Mouse (Mus musculus): ENCODE data around the gene Elp4. TPM values are rescaled to one million over a fixed set of nuclear protein-coding genes. Genes with fewer than 3 reads are reported as not detected.
A peak's percentile ranks its signal among the peaks of the same experiment; 100 is the strongest.

The Elp4 gene
- total and polyA plus RNA-seq, 2 experiments from 2014 or later, result 25.6 to 27.4 TPM

GRCm38 (mm10) chr2:105852971-105853370, 51.4 kb downstream of the Elp4 start:
- Histone ChIP-seq H3K27me3 (ENCODE audit: insufficient read depth, low read length) (no peaks in the 10 kb centered on the region), H3K4me1 (ENCODE audit: insufficient read depth) (no peaks in the 10 kb centered on the region), H3K4me3 (ENCODE audit: low read depth, low read length) (no peak overlapping the region), H3K27ac (ENCODE audit: low read depth, low read length) (no peak overlapping the region), H3K9ac (no peak overlapping the region), H3K4me2 (ENCODE audit: low read depth) (no peak overlapping the region), H3K9me3 (ENCODE audit: low read length) (no peaks in the 10 kb centered on the region), H3K36me3 (ENCODE audit: insufficient read depth) (no peaks in the 10 kb centered on the region)
- DNase-seq (no peak), ATAC-seq (no peak)
- 95% methylated on average over 2 of the region's 2 CpGs for WGBS
- TF ChIP-seq CTCF (IDR thresholded peaks at IDR 0.05; ENCODE audit: low read depth), result no peak

GRCm38 (mm10) chr2:105851714-105852293, 52.6 kb downstream of the Elp4 start:
- no peak for ATAC-seq
- H3K4me1 ChIP-seq (ENCODE audit: insufficient read depth), result no peaks in the 10 kb centered on the region
- no peak for TF ChIP-seq CTCF (IDR thresholded peaks at IDR 0.05; ENCODE audit: low read depth)

GRCm38 (mm10) chr2:105843151-105843550, 61.2 kb downstream of the Elp4 start:
- TF ChIP-seq CTCF (IDR thresholded peaks at IDR 0.05; ENCODE audit: low read depth), result no peak
- Histone ChIP-seq H3K9me3 (ENCODE audit: low read length) (no peaks in the 10 kb centered on the region), H3K4me2 (ENCODE audit: low read depth) (no peak overlapping the region), H3K9ac (no peak overlapping the region), H3K36me3 (ENCODE audit: insufficient read depth) (no peaks in the 10 kb centered on the region), H3K27me3 (ENCODE audit: insufficient read depth, low read length) (no peaks in the 10 kb centered on the region), H3K4me1 (ENCODE audit: insufficient read depth) (no peaks in the 10 kb centered on the region), H3K4me3 (ENCODE audit: low read depth, low read length) (no peak overlapping the region), H3K27ac (ENCODE audit: low read depth, low read length) (no peak overlapping the region)
- DNase-seq (no peak), ATAC-seq (no peak)
- WGBS, result 91% methylated on average over 5 of the region's 5 CpGs

More at GRCm38 (mm10) chr2:105851714-105852293, 52.6 kb downstream of the Elp4 start:
- no peaks in the 10 kb centered on the region for H3K36me3 ChIP-seq (ENCODE audit: insufficient read depth)
- H3K4me2 ChIP-seq (ENCODE audit: low read depth), result no peak overlapping the region
- H3K9me3 ChIP-seq (ENCODE audit: low read length), result no peaks in the 10 kb centered on the region
- no peaks in the 10 kb centered on the region for H3K27me3 ChIP-seq (ENCODE audit: insufficient read depth, low read length)
- H3K4me3 ChIP-seq (ENCODE audit: low read depth, low read length), result no peak overlapping the region
- no peak overlapping the region for H3K27ac ChIP-seq (ENCODE audit: low read depth, low read length)
- no peak overlapping the region for H3K9ac ChIP-seq
- no peak for DNase-seq

- no peaks in the 10 kb centered on the region for H3K4me1 ChIP-seq (ENCODE audit: insufficient read depth)
- 92% methylated on average over 1 of the region's 1 CpGs for WGBS
- H3K36me3 ChIP-seq (ENCODE audit: insufficient read depth), result no peaks in the 10 kb centered on the region
Measured at GRCm38 (mm10) chr2:105817965-105818364, 86.4 kb downstream of the Elp4 start.

GRCm38 (mm10) chr2:105815170-105815569, 89.2 kb downstream of the Elp4 start:
- no peak overlapping the region for H3K4me3 ChIP-seq (ENCODE audit: low read depth, low read length)
- TF ChIP-seq CTCF (IDR thresholded peaks at IDR 0.05; ENCODE audit: low read depth), result no peak
- H3K9me3 ChIP-seq (ENCODE audit: low read length), result no peaks in the 10 kb centered on the region
- no peak for DNase-seq
- no peak overlapping the region for H3K27ac ChIP-seq (ENCODE audit: low read depth, low read length)
- no peaks in the 10 kb centered on the region for H3K27me3 ChIP-seq (ENCODE audit: insufficient read depth, low read length)
- peak; percentile 50 for ATAC-seq
- no peaks in the 10 kb centered on the region for H3K4me1 ChIP-seq (ENCODE audit: insufficient read depth)
- H3K36me3 ChIP-seq (ENCODE audit: insufficient read depth), result no peaks in the 10 kb centered on the region
- no peak overlapping the region for H3K4me2 ChIP-seq (ENCODE audit: low read depth)
- no peak overlapping the region for H3K9ac ChIP-seq
- 68% methylated on average over 3 of the region's 3 CpGs for WGBS

More at GRCm38 (mm10) chr2:105817965-105818364, 86.4 kb downstream of the Elp4 start:
- Histone ChIP-seq H3K27me3 (ENCODE audit: insufficient read depth, low read length) (no peaks in the 10 kb centered on the region), H3K4me2 (ENCODE audit: low read depth) (no peak overlapping the region), H3K9ac (no peak overlapping the region), H3K4me3 (ENCODE audit: low read depth, low read length) (no peak overlapping the region), H3K27ac (ENCODE audit: low read depth, low read length) (no peak overlapping the region), H3K9me3 (ENCODE audit: low read length) (no peaks in the 10 kb centered on the region)
- ATAC-seq (no peak), DNase-seq (no peak)
- TF ChIP-seq CTCF (IDR thresholded peaks at IDR 0.05; ENCODE audit: low read depth), result no peak

- TF ChIP-seq CTCF (IDR thresholded peaks at IDR 0.05; ENCODE audit: low read depth), result no peak
- no peak overlapping the region for H3K4me3 ChIP-seq (ENCODE audit: low read depth, low read length)
- peak; percentile 64; the same call in 1 of the 2 replicates for ATAC-seq
- no peak overlapping the region for H3K9ac ChIP-seq
- WGBS, result 32% methylated on average over 3 of the region's 3 CpGs
- no peak overlapping the region for H3K27ac ChIP-seq (ENCODE audit: low read depth, low read length)
- H3K36me3 ChIP-seq (ENCODE audit: insufficient read depth), result no peaks in the 10 kb centered on the region
- peak; percentile 67 for DNase-seq
- no peaks in the 10 kb centered on the region for H3K27me3 ChIP-seq (ENCODE audit: insufficient read depth, low read length)
- H3K4me2 ChIP-seq (ENCODE audit: low read depth), result no peak overlapping the region
- no peaks in the 10 kb centered on the region for H3K9me3 ChIP-seq (ENCODE audit: low read length)
- H3K4me1 ChIP-seq (ENCODE audit: insufficient read depth), result no peaks in the 10 kb centered on the region
Measured at GRCm38 (mm10) chr2:105813041-105813440, 91.3 kb downstream of the Elp4 start.

- ATAC-seq (no peak), DNase-seq (no peak)
- H3K9me3 ChIP-seq (ENCODE audit: low read length), result no peaks in the 10 kb centered on the region
- H3K36me3 ChIP-seq (ENCODE audit: insufficient read depth), result no peaks in the 10 kb centered on the region
- no peak overlapping the region for H3K4me2 ChIP-seq (ENCODE audit: low read depth)
- no peak for TF ChIP-seq CTCF (IDR thresholded peaks at IDR 0.05; ENCODE audit: low read depth)
- no peak overlapping the region for H3K27ac ChIP-seq (ENCODE audit: low read depth, low read length)
- WGBS, result 52% methylated on average over 2 of the region's 2 CpGs
- no peaks in the 10 kb centered on the region for H3K27me3 ChIP-seq (ENCODE audit: insufficient read depth, low read length)
- no peak overlapping the region for H3K4me3 ChIP-seq (ENCODE audit: low read depth, low read length)
- no peak overlapping the region for H3K9ac ChIP-seq
- no peaks in the 10 kb centered on the region for H3K4me1 ChIP-seq (ENCODE audit: insufficient read depth)
Measured at GRCm38 (mm10) chr2:105810286-105810685, 94.1 kb downstream of the Elp4 start.
